Mouse (Mus musculus): ENCODE measurements at regions not wholly inside any gene's neighbourhood (a gene's known extent, or its start where the extent isn't known, plus 50 kb on each side); places are given as distances from the start of the nearest gene placed in this dataset.
A peak's percentile ranks its signal among the peaks of the same experiment; 100 is the strongest.

- no peak for DNase-seq (ENCODE audit: low read depth, low spot score)
Measured at GRCm38 (mm10) chr15:50246418-50247186, 3638.1 kb upstream of the Gm7489 start.

DNA sequence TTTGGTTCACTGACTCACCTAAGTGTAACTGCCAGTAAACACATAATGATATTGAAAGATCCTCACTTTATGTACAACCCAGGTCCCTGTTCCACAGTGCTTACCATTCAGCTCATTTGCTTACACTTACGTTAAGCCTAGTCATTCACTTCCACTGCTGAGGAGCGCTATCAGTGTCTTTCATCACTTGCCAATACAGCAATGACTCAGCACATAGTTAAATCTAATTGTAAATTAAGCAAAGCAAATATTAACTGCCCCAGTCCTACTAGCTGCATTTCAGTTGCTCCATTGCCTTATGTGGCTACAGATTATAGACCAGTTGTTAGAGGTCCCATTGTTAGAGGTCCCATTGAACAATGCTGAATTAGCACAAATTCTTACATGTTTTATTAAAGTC, 3624.6 kb upstream of the Gm7489 start:
- peak; percentile 4 for DNase-seq (ENCODE audit: low read depth, low spot score)

GRCm38 (mm10) chr15:50261245-50261872, 3623.3 kb upstream of the Gm7489 start:
- peak; percentile 57 for DNase-seq (ENCODE audit: low read depth, low spot score)

DNA sequence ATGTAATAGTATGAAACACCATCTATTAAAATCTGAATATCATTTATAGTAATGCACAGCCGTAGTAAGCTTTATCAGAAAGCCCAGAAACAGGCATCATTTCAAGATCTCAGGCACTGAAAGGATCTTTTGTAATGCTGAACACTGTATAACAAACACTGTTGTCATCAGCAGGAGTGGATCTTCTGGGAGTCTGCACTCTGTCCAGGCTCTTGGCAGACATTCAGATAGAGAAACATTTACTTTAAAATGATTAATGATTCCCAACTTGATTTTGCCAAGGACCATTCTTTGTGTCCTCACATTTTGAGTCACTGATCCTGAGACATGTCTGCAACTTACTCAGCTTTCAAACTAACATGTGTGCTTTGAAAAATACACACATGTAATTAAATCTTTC, 3617.2 kb upstream of the Gm7489 start:
- no peak for DNase-seq (ENCODE audit: low read depth, low spot score)

- no peak for DNase-seq (ENCODE audit: low read depth, low spot score)
Measured at GRCm38 (mm10) chr15:50271646-50272045, 3613.1 kb upstream of the Gm7489 start.

DNA sequence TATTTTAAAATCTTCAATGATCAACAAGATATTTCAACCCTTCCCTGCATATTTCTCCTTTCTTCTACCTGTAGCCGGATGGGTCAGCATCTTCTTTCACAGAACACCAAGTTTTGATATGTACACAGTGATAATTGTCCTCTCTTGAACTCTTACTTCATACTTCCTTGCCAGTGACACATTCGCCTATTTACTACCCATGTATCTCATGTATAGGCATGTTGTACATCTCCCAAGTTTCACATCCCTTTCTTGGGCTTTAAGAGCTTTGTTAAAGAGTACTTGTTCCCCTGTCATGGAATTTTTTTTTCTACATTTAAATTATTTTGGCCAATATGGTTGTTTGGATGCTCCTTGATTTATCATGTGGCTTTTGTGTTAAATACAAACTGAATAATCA, 3602.1 kb upstream of the Gm7489 start:
- DNase-seq (ENCODE audit: low read depth, low spot score), result no peak

- DNase-seq (ENCODE audit: low read depth, low spot score), result no peak
Measured at GRCm38 (mm10) chr15:50283491-50283890, 3601.2 kb upstream of the Gm7489 start.

DNA sequence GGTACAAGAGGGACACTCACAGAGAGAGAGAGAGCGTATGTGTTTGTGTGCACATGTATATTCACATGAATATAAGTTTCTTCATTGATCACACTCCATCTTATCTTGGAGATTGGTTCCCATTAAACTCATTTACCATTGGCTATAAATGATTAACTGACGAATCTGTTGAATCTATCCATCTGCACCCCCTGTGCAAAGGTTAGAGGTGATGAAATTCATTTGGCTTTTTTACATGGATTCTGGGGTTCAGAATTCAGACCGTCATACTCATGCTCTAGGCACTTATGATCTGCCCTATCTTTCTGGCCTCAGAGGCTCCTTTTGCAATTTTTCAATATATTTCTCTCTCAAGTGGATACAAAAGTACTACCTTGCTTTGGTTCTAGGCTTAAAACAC, 3582.9 kb upstream of the Gm7489 start:
- DNase-seq (ENCODE audit: low read depth, low spot score), result no peak

- no peak for DNase-seq (ENCODE audit: low read depth, low spot score)
Measured at GRCm38 (mm10) chr15:50304085-50304484, 3580.6 kb upstream of the Gm7489 start.

DNA sequence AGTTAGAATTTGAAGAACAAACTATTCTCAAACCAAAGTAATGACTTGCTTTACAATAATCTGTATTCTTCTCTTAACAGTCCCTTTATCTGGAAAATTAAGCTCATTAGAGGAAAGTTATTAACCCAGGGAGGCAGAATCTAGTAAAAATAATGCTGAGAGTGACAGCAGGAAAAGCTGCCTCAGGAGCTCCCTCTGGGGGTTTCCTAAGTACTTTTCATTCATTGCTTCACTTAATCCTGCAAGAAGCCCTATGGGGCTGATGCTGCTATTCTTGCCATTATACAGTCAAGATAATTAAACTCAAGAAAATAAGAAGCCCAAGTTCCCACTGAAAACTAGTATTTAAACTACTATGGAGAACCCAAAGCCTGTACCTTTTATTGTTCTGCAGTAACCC, 3563.9 kb upstream of the Gm7489 start:
- DNase-seq (ENCODE audit: low read depth, low spot score), result peak; percentile 6

DNA sequence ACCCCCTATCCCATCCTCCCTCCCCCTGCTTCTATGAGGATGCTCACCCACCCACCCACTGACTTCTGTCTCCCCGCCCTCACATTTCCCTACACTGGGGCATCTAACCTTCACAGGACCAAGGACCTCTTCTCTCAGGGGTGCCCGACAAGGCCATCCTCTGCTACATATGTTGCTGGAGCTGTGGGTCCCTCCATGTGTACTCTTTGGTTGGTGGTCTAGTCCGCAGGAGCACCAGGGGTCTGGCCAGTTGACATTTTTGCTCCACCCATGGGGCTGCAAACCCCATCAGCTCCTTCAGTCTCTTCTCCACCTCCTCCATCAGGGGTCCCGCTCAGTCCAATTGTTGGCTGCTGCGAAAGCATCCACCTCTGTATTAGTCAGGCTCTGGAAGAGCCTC, 3539.2 kb upstream of the Gm7489 start:
- DNase-seq (ENCODE audit: low read depth, low spot score), result no peak

DNA sequence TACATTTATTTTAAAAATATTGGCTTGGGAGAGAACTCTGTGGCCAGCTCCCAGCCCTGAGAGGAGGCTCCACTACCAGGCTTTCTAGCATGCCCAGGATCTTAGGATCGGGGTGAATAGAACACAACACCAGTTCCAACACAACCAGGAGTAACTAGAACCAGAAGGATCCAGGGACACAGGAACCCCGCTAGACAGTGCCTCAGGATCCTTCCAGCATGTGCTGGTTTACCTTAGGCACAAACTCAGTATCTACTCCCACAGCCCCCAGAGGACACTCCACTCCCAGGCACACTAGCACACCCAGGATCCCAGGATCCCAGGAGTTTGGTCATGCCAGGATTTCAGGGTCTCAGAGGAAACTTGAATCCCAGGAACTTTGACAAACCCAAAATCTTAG, 3537.8 kb upstream of the Gm7489 start:
- no peak for DNase-seq (ENCODE audit: low read depth, low spot score)

GRCm38 (mm10) chr15:50360033-50360988, 3524.4 kb upstream of the Gm7489 start:
- no peak for DNase-seq (ENCODE audit: low read depth, low spot score)

DNA sequence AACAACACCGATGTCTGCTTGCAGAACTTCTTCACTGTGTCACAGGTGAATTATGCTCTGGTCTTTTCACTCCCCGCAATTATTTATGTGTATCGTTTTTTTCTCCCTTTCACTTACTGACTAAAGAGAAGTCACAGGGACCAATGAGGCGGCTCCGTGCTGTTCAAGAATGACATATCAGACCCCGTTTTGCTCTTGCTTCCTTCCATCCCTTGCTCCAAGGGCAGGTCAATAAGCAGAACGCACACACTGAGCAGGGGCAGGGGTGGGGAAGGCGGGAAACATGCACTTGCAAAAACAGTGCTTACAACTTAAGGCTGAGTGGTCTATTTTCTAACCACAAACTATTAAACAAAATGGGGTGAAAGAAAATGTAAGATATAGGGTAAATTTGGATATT, 3523.4 kb upstream of the Gm7489 start:
- no peak for DNase-seq (ENCODE audit: low read depth, low spot score)

DNA sequence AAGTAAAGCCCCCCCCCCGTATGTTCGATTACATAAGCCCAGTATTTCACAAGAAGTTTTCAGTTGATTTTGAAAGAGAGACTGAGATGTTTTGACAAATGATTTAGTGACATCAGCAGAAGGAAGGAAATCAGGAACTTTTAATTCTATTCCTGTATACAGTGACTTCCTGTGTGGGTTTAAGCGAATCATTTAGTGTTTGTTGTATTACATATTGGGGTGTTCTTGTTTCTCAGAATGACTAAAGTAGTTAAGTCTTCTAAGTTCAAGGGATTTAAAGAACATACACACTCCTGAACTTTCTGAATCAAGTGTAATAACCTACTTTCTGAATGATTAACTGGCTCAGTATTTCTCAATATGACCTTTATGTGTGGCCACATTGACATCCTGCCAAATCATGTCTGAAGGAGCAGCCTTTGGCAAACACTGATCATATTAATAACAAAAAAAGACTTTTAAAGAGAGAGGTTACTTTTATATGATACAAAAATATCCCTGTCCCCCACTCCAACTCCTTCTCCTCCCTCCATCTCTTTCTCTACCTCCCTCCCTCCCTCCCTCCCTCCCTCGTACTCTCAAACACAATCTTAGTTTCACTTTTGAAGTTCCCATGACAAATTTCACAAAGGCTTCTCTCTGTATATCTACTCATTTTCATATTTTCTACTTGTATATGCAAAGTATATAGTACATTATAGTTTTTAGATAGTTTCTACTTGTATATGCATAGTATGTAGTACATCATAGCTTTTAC, 3522.8 kb upstream of the Gm7489 start:
- DNase-seq (ENCODE audit: low read depth, low spot score), result peak; percentile 60

DNA sequence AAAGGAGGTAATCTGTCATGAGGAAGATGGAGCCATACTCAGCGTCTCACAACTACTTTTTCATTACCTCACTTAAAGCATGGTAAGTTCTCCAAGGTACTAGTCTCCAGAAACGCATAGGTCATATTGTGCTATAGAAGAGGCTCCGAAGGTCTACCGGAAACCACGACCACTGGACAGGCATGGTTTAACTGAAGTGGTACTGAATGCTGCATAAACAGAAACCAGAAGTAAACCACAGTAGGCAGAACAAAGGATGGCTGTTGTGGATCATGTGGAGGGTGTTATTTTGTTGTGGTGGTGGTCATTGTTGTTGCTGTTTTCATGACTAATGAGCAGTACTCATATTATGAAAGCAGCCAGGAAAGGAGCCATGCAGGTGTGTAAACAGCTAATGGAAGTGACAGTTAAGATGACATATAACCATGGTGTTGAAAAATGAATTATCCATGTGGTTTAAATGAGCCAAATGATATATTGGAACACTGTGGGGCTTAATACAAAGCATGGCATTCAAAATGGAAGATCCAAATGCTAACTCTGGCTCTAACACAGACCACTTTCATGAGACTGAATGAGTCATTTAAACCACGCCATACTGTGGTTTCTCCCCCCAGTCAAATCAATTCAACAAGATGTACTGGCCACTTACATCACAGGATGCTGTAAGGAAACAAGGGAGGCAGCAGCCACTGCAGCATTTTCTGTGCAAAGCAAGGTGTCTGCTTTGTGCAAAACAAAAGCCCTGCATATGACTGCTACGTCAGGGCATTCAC, 3484.5 kb upstream of the Gm7489 start:
- peak; percentile 27 for DNase-seq (ENCODE audit: low read depth, low spot score)

- no peak for DNase-seq (ENCODE audit: low read depth, low spot score)
Measured at GRCm38 (mm10) chr15:50401386-50401785, 3483.3 kb upstream of the Gm7489 start.

GRCm38 (mm10) chr15:50402551-50402950, 3482.2 kb upstream of the Gm7489 start:
- peak; percentile 56 for DNase-seq (ENCODE audit: low read depth, low spot score)

DNA sequence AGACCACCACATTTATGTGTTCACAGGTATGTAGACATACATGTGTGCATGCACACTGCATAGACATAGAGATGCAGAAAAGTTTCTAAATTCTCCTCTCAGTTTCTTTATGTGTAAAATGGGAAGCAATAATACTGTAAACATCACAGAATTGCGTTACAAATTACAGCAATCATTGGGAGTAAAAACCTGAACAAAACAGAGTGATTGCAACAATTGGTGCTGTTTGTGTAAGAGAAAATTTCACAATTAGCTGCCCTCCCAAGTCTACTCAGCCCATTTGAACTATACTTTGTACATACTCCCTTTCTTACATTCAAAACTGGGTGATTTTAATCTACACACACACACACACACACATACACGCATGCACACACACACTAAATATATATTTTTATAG, 3480.8 kb upstream of the Gm7489 start:
- DNase-seq (ENCODE audit: low read depth, low spot score), result no peak

DNA sequence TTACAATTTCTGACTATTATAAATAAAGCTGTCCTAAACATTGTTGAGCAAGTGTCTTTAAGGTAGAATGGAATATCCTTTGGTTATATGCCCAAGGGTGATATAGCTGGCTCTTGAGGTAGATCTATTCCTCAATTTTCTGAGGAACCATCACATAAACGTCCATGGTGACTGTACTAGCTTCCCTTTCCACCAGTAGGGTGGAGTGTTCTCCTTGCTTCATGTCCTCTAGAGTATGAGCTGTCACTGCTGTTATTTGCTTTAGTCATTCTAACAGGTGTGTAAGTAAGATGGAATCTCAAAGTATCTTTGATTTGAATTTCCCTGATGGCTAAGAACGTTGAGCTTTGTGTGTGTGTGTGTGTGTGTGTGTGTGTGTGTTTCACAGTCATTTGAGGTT, 3475.7 kb upstream of the Gm7489 start:
- no peak for DNase-seq (ENCODE audit: low read depth, low spot score)

- no peak for DNase-seq (ENCODE audit: low read depth, low spot score)
Measured at GRCm38 (mm10) chr15:50417641-50418040, 3467.1 kb upstream of the Gm7489 start.

All from CD4-positive helper T cell, adult 2 months (primary cell).